Mouse (Mus musculus) heart, adult 18-20 months (tissue): ENCODE data around the gene Gsdma. TPM values are rescaled to one million over a fixed set of nuclear protein-coding genes. Genes with fewer than 3 reads are reported as not detected.

Source experiments
- DNase-seq, 2 experiments: peaks; one replicate each; pipeline ENCODE4 v3.0.0; 2021 to 2022; ENCODE audit warnings: mixed read lengths in 1 of 2
- total RNA-seq, 2 experiments: library from RNA; stranded (reverse); gene quantifications; 2 replicates each; pipeline ENCODE4 v1.2.3; 2021

Gene Gsdma
- total RNA-seq, 2 experiments from 2014 or later: 0.10 TPM

- no peak for DNase-seq
These were observed 17.0 kb downstream of the Gsdma start for GRCm38 (mm10) chr11:98681186-98681585.

GRCm38 (mm10) chr11:98681786-98682745 is 17.9 kb downstream of the Gsdma start, which contains the start of gene Psmd3:
Gene Psmd3, plus strand, starts transcription at chr11:98682554.
- peak; percentile 97 to 100 for DNase-seq

GRCm38 (mm10) chr11:98682811-98683210 is 18.7 kb downstream of the Gsdma start:
- no peak for DNase-seq

- no peak for DNase-seq
These were observed 21.5 kb downstream of the Gsdma start for GRCm38 (mm10) chr11:98685642-98686041.

GRCm38 (mm10) chr11:98686976-98687375 is 22.8 kb downstream of the Gsdma start:
- no peak for DNase-seq

- no peak for DNase-seq
These were observed 23.9 kb downstream of the Gsdma start for GRCm38 (mm10) chr11:98688009-98688408.

- DNase-seq: no peak
These were observed 29.1 kb downstream of the Gsdma start for GRCm38 (mm10) chr11:98693201-98693600.

GRCm38 (mm10) chr11:98693746-98694145 is 29.6 kb downstream of the Gsdma start:
- no peak for DNase-seq

- DNase-seq: no peak
These were observed 30.1 kb downstream of the Gsdma start for GRCm38 (mm10) chr11:98694301-98694700.

- DNase-seq: no peak
These were observed 31.3 kb downstream of the Gsdma start for GRCm38 (mm10) chr11:98695408-98695807.

- no peak for DNase-seq
These were observed 32.5 kb downstream of the Gsdma start for GRCm38 (mm10) chr11:98696454-98697216.

- no peak for DNase-seq
These were observed 33.1 kb downstream of the Gsdma start for GRCm38 (mm10) chr11:98697225-98697624.

- no peak for DNase-seq
These were observed 34.9 kb downstream of the Gsdma start for GRCm38 (mm10) chr11:98698849-98699640.

GRCm38 (mm10) chr11:98699911-98700310 is 35.8 kb downstream of the Gsdma start:
- peak; percentile 76 to 91 for DNase-seq

GRCm38 (mm10) chr11:98701213-98701670 is 37.1 kb downstream of the Gsdma start, which contains the start of gene Csf3:
Gene Csf3, plus strand, starts transcription at chr11:98701263.
- no peak for DNase-seq

- DNase-seq: no peak
These were observed 38.2 kb downstream of the Gsdma start for GRCm38 (mm10) chr11:98702323-98702722.

GRCm38 (mm10) chr11:98705021-98705420 is 40.9 kb downstream of the Gsdma start:
- DNase-seq: no peak

GRCm38 (mm10) chr11:98707401-98708281 is 43.5 kb downstream of the Gsdma start:
- peak; percentile 71 to 76 for DNase-seq

- peak in 1 of 2 experiments; percentile 76 for DNase-seq
These were observed 44.3 kb downstream of the Gsdma start for GRCm38 (mm10) chr11:98708282-98708956.
